Mouse (Mus musculus) urinary bladder, postnatal 10 days (tissue): ENCODE results near the gene Prnp.

Experiments used
- DNase-seq: peaks from one replicate; pipeline ENCODE4 v3.0.0; 2022; ENCODE audit warnings: low spot score

Gene Prnp

GRCm38 (mm10) chr2:131949767-131950597, 40.3 kb downstream of the Prnp start:
- no peak for DNase-seq

GRCm38 (mm10) chr2:131950598-131951095, 40.9 kb downstream of the Prnp start, which contains the start of gene Prnd:
Gene Prnd, plus strand, starts transcription at chr2:131950861.
- no peak for DNase-seq

GRCm38 (mm10) chr2:131952456-131952855, 42.7 kb downstream of the Prnp start:
- no peak for DNase-seq

- DNase-seq = no peak
Measured at GRCm38 (mm10) chr2:131952961-131953538, 43.3 kb downstream of the Prnp start.

GRCm38 (mm10) chr2:131953711-131954110, 44.0 kb downstream of the Prnp start:
- no peak for DNase-seq

GRCm38 (mm10) chr2:131954835-131955234, 45.1 kb downstream of the Prnp start:
- no peak for DNase-seq

- DNase-seq = no peak
Measured at GRCm38 (mm10) chr2:131955264-131955663, 45.5 kb downstream of the Prnp start.

GRCm38 (mm10) chr2:131956336-131957256, 46.9 kb downstream of the Prnp start:
- no peak for DNase-seq

GRCm38 (mm10) chr2:131957731-131958222, 48.0 kb downstream of the Prnp start:
- no peak for DNase-seq

- DNase-seq = no peak
Measured at GRCm38 (mm10) chr2:131961671-131962070, 51.9 kb downstream of the Prnp start.

GRCm38 (mm10) chr2:131970597-131970996, 60.9 kb downstream of the Prnp start:
- DNase-seq = no peak

- DNase-seq = no peak
Measured at GRCm38 (mm10) chr2:131971098-131971497, 61.4 kb downstream of the Prnp start.

- DNase-seq = no peak
Measured at GRCm38 (mm10) chr2:131976663-131977062, 66.9 kb downstream of the Prnp start.

- no peak for DNase-seq
Measured at GRCm38 (mm10) chr2:131980866-131981265, 71.1 kb downstream of the Prnp start.

GRCm38 (mm10) chr2:131982546-131983196, 72.9 kb downstream of the Prnp start:
- DNase-seq = no peak

GRCm38 (mm10) chr2:131987950-131988349, 78.2 kb downstream of the Prnp start:
- no peak for DNase-seq
